Mouse (Mus musculus) layer of hippocampus, adult 9-10 months (tissue): Measurements from ENCODE around the gene Ripor1.

Experiments
- DNase-seq: peaks from one replicate; pipeline ENCODE4 v3.0.0; 2022; ENCODE audit warnings: low spot score

Ripor1 gene

DNA sequence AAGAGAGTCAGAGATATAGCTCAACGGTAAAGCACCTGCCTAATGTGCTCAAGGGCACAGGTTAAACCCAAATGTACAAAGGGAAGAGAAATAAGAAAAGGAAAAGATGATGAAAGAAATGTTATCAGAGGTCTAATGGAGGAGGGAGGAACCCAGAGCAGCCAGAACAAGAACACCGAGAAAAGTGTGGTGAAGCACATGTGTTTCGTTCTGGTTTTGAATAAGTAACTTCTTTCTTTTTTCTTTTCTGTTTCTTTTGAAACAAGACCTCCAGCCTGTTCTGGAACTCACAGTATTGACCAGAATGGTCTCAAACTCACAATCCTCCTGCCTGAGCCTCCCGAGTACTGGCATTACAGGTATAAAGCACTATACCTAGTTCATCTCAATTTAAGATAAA is 24.3 kb downstream of the Ripor1 start:
- no peak for DNase-seq

DNA sequence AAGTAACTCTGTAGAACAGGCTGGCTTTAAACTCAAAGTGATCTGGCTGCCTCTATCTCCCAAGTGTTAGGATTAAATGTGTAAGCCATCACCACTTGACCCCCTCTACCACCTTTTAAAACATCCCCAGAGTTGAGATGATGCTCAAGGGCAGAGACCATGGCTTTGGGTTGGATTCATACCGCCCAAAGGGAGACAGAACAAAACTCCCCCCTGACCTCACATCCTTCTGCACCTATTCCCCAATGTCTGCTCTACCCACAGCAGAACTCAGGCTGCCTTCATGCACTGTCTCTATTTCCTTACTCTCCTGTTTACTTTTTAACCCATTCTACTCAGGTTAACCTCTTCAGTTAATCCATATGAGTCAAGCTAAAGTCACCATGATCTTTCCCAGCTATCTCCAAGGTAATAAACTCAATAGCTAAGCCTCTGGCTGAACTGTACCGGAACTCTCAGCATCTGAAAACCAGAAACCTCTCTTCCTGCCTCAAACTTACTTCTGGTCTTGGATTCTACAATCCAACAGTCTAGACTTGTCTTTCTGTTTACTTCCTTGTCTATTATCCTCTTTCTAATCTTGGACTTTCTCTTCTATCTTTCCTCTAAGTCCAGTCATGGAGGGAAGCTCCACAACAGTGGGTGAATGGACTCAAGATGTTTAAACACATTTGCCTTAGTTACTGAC is 29.9 kb downstream of the Ripor1 start:
- DNase-seq, result no peak

DNA sequence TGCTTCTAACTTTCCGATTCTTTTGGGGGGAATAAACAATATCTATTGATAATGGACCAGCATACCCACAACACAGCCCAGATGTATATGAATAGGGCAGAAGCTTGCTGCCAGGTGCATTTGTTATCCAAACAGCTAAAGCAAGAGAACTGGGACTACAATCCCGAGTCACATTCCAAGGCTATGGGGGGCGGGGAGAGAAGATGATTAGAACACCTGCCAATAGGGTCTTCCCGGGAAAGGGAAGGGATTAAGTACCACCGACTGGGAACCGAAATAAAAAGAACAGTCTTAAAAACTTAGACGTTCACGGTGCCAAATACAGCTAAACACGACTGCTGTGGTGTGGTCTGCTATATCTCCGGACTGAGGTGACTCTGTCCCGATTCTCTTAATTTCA is 30.4 kb downstream of the Ripor1 start:
- no peak for DNase-seq

- DNase-seq, result peak; percentile 76
Measured at GRCm38 (mm10) chr8:105636018-105636962, 31.2 kb downstream of the Ripor1 start, which contains the start of gene Ctcf. Ctcf (plus strand) TSS chr8:105636568.

GRCm38 (mm10) chr8:105636963-105637510 is 32.0 kb downstream of the Ripor1 start, which contains the start of gene Agrp:
Agrp (minus strand) TSS chr8:105637393.
- DNase-seq, result no peak

- no peak for DNase-seq
Measured at GRCm38 (mm10) chr8:105637601-105638041, 32.6 kb downstream of the Ripor1 start.

DNA sequence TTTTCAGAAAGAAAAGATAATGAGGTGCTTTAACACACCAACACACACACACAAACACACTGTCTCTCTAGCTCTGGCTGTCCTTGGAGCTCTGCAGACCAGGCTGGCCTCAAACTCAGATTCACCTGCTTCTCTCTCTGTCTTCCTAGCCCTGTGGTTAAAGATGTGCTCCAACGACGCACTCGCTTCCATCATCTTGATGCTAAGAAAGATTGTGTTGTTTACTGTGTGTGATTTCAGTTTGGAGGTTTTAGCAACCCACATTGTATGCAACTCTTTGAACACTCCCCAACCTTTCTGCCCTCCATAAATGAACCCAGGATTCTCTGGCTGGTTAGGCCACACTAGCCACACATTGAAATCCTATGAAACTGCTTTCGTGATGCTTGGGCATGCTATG is 33.5 kb downstream of the Ripor1 start:
- no peak for DNase-seq

DNA sequence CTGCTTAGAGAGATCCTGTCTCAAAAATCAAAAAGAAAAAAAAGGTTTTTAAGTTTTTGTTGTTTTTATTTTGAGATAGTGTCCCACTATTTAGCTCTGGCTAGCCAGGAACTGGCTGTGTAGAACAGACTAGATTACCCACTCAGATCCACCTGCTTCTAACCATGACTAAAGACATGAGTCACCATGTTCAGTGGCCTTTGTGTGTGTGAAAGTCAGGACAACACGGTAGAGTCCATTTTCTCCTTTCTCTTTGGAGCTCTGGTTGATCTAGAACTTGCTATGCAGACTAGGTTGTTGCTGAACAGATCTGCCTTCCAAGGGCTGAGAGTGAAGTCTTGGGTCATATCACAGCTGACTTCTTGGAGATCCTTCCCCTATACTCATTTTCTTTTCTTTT is 34.8 kb downstream of the Ripor1 start:
- DNase-seq, result no peak

DNA sequence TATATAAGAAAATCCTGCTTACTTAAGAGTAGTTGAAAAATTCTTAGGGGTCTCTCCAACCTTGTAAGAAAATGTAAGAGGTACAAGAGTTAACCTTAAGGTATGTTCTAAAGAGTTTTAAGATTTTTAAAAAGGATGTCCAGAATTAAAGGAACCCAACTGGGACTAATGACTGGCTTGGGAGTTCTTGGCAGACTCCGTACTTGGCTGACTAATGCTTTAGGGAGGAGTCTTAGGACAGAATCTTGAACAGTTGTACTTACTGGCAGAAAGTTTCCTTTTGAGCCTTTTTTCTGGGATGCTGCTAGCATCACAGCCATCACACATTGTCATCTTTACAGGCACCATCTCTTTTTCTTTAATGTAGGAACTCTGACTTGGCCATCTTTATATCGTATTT is 35.5 kb downstream of the Ripor1 start:
- no peak for DNase-seq

DNA sequence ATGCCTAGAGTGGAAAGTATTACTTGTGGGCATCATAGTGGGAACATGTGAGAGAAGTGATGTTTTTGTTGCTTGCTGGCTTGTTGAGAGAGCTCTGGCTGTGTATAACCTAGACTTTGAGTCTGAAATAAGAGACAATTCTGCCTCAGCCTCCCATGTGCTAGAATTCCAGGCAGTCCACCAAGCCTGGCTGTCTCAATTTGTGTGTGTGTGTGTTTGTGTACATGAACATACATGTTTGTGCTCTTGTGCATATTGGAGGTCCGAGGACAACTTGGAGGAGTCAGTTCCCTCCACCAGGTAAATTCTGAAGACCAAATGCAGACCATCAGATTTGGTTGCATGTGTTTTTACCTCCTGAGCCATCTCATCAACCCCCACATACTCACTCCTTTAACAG is 40.1 kb downstream of the Ripor1 start:
- no peak for DNase-seq

- DNase-seq, result no peak
Measured at GRCm38 (mm10) chr8:105648929-105649328, 43.9 kb downstream of the Ripor1 start.

DNA sequence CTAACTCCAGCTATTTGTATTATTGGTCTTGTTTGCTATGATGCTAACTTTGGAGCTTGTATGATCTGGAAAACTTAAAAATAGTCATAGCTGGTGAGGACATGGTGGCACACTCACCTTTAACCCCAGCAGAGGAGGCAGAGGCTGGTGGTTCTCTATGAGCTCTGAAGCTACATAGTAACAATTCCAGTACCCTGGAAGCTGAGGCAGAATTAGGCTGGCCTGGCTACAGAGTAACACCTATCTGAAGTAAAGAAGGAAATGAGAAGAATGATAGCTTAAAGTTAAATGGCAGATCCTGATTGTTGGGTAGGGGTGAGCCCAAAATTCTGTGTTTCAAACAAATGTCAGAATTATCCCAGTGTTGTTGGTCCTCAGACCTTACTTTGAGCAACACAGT is 52.6 kb downstream of the Ripor1 start:
- DNase-seq, result no peak

DNA sequence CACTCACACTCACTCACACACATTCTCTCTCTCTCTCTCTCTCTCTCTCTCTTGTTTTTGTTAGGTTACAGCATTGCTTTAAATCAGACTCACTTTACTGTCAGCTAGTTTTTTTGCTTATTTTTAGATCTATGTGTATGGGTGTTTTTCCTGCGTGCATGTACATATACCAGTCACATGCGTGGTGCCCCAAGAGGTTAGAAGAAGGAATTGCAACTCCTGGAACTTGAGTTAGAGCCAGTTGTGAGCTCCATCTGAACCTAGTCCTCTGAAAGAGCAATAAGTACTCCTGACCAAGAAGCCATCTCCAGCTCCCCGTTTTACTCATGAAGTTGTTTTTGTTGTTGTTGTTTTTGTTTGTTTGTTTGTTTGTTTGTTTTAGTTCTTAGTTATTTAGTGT is 56.1 kb downstream of the Ripor1 start:
- peak; percentile 30 for DNase-seq
